ENCODE assay signal across 8 mouse cellular contexts in the genomic region with DNA sequence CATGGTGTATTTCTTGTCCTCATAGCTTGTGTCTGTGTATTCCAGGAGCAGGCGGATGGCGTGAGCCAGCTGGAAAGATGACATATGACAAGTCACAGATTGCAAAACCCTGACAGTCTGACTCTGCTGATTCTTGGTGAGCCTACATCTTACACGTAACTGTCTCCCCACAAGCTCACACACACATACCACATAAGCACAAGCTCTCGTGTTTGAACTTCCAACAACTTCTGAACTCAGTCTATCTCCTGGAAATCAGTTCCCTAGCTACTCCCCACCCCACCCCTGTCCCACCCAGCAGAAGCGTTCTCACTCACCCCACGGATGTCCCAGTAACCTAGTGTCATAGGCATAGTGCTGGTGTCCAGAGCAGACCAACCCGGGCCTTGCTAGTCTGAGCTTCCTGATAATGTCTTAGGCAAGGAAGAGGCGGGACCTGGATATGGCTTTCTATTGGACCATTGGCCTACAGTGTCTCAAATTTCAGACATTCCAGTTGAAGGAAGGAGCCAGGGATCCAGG. TPM values are rescaled to one million over a fixed set of nuclear protein-coding genes. Genes with fewer than 3 reads are reported as not detected.
DNase-seq lines count a peak whose midpoint lies in the region; ATAC-seq lines count a peak whose summit lies in the region.

A gene (minus strand): TSS at position 413 of the 522 bp plus-strand sequence.

- no peak within 1 kb of the TSS for H3K9ac ChIP-seq in midbrain, embryonic 15.5 days
- no peak within 1 kb of the TSS for H3K9ac ChIP-seq in midbrain, embryonic 16.5 days (ENCODE audit: low read depth, low read length)
- H3K9ac ChIP-seq in embryonic facial prominence, embryonic 13.5 days, result no peak within 1 kb of the TSS
- H3K9ac ChIP-seq in stomach, embryonic 14.5 days (replicated peaks; ENCODE audit: low read depth, low read length), result 0 out of 2 replicates have a peak within 1 kb of the TSS, but pooled peaks have one; percentile 0

- peak; percentile 48 for DNase-seq in heart, postnatal 25 days (ENCODE audit: low spot score)
- DNase-seq in liver, result peak; percentile 7
- DNase-seq in cerebellum, adult 11-12 months, result no peak

- H3K27me3 ChIP-seq in midbrain, embryonic 15.5 days (replicated peaks), result no peaks in the 10 kb centered on the region
- no peaks in the 10 kb centered on the region for H3K27me3 ChIP-seq in midbrain, embryonic 16.5 days (ENCODE audit: control insufficient read depth, insufficient read depth, low read depth, low read length)
- H3K27me3 ChIP-seq in embryonic facial prominence, embryonic 13.5 days, result no peaks in the 10 kb centered on the region
- no peaks in the 10 kb centered on the region for H3K27me3 ChIP-seq in stomach, embryonic 14.5 days (ENCODE audit: control insufficient read depth, insufficient read depth, low read length)

- H3K27ac ChIP-seq in midbrain, embryonic 15.5 days, result no peak within 1 kb of the TSS
- no peak within 1 kb of the TSS for H3K27ac ChIP-seq in midbrain, embryonic 16.5 days (ENCODE audit: low read length)
- peak within 1 kb of the TSS; percentile 11; the same call in 1 of the 2 replicates for H3K27ac ChIP-seq in embryonic facial prominence, embryonic 13.5 days
- H3K27ac ChIP-seq in stomach, embryonic 14.5 days (ENCODE audit: low read length), result peak within 1 kb of the TSS; percentile 56; the same call in 1 of the 2 replicates

- H3K4me1 ChIP-seq in midbrain, embryonic 15.5 days, result no peaks in the 10 kb centered on the region
- no peaks in the 10 kb centered on the region for H3K4me1 ChIP-seq in midbrain, embryonic 16.5 days (ENCODE audit: control insufficient read depth, insufficient read depth, low read length)
- H3K4me1 ChIP-seq in embryonic facial prominence, embryonic 13.5 days, result peaks cover 12% of the 10 kb centered on the region; the same call in 1 of the 2 replicates
- H3K4me1 ChIP-seq in stomach, embryonic 14.5 days (ENCODE audit: control insufficient read depth, insufficient read depth, low read length), result peaks cover 14% of the 10 kb centered on the region

- ATAC-seq in midbrain, embryonic 15.5 days (replicated peaks), result no peak
- ATAC-seq in midbrain, embryonic 16.5 days, result no peak
- peak; percentile 59; the same call in 1 of the 2 replicates for ATAC-seq in embryonic facial prominence, embryonic 13.5 days (ENCODE audit: insufficient number of reproducible peaks, insufficient read depth, low FRiP score, low TSS enrichment, low read depth)
- ATAC-seq in stomach, embryonic 14.5 days (ENCODE audit: insufficient number of reproducible peaks, insufficient read depth, low FRiP score, low read depth), result peak; percentile 91
- no peak for ATAC-seq in monocyte, adult 5-6 weeks (replicated peaks; ENCODE audit: insufficient number of reproducible peaks, low FRiP score, low TSS enrichment, poor library complexity, severe bottlenecking)

- H3K4me3 ChIP-seq in midbrain, embryonic 15.5 days, result no peak within 1 kb of the TSS
- no peak within 1 kb of the TSS for H3K4me3 ChIP-seq in midbrain, embryonic 16.5 days (ENCODE audit: low read depth, low read length)
- H3K4me3 ChIP-seq in embryonic facial prominence, embryonic 13.5 days, result peak within 1 kb of the TSS; percentile 23
- H3K4me3 ChIP-seq in stomach, embryonic 14.5 days (ENCODE audit: low read depth, low read length), result peak within 1 kb of the TSS; percentile 22

- no peak within 1 kb of the TSS for H3K4me2 ChIP-seq in midbrain, embryonic 15.5 days
- no peak within 1 kb of the TSS for H3K4me2 ChIP-seq in midbrain, embryonic 16.5 days (ENCODE audit: low read length)
- H3K4me2 ChIP-seq in embryonic facial prominence, embryonic 13.5 days, result peak within 1 kb of the TSS; percentile 45
- H3K4me2 ChIP-seq in stomach, embryonic 14.5 days (replicated peaks; ENCODE audit: low read depth, low read length), result peak within 1 kb of the TSS; percentile 35

- H3K36me3 ChIP-seq in midbrain, embryonic 15.5 days (replicated peaks), result no peaks in the 10 kb centered on the region
- H3K36me3 ChIP-seq in midbrain, embryonic 16.5 days (ENCODE audit: control insufficient read depth, insufficient read depth, low read length), result no peaks in the 10 kb centered on the region
- no peaks in the 10 kb centered on the region for H3K36me3 ChIP-seq in embryonic facial prominence, embryonic 13.5 days
- H3K36me3 ChIP-seq in stomach, embryonic 14.5 days (ENCODE audit: control insufficient read depth, insufficient read depth, low read length), result no peaks in the 10 kb centered on the region

- no peaks in the 10 kb centered on the region for H3K9me3 ChIP-seq in midbrain, embryonic 15.5 days
- no peaks in the 10 kb centered on the region for H3K9me3 ChIP-seq in midbrain, embryonic 16.5 days (replicated peaks; ENCODE audit: control insufficient read depth, low read length, poor library complexity, severe bottlenecking)
- no peaks in the 10 kb centered on the region for H3K9me3 ChIP-seq in embryonic facial prominence, embryonic 13.5 days
- no peaks in the 10 kb centered on the region for H3K9me3 ChIP-seq in stomach, embryonic 14.5 days (ENCODE audit: control insufficient read depth, low read depth, low read length)

- WGBS in midbrain, embryonic 15.5 days, result 63% methylated on average over 8 of the region's 8 CpGs
- 65% methylated on average over 8 of the region's 8 CpGs for WGBS in midbrain, embryonic 16.5 days
- WGBS in embryonic facial prominence, embryonic 13.5 days, result 51% methylated on average over 8 of the region's 8 CpGs
- WGBS in stomach, embryonic 14.5 days, result 21% methylated on average over 8 of the region's 8 CpGs

- intact Hi-C loops in heart, postnatal 25 days (cut with DNase I), result no loop called here

RNA-seq across cellular contexts. Expression of the gene that starts here (rescaled TPM):
- polyA plus RNA-seq in midbrain, embryonic 15.5 days (2015; fragmentation: Nextera tagmentation; extraction: Ambion mirVana), result 11.0 and 11.5 TPM in 2 replicates
- 6.5 and 7.7 TPM in 2 replicates for polyA plus RNA-seq in midbrain, embryonic 16.5 days (2015; fragmentation: Nextera tagmentation; extraction: Ambion mirVana)
- polyA plus RNA-seq in embryonic facial prominence, embryonic 13.5 days (2015; fragmentation: Nextera tagmentation; extraction: Ambion mirVana), result 42.0 and 46.6 TPM in 2 replicates
- total RNA-seq in heart, postnatal 25 days (2021), result 100 to 1,000 TPM; 137 to 156 TPM
- 169 TPM in 2 replicates for polyA plus RNA-seq in stomach, embryonic 14.5 days (2014; fragmentation: Nextera tagmentation; extraction: Ambion mirVana)
- total RNA-seq in monocyte, adult 5-6 weeks (2017), result not detected in 3 replicates

Comparison
In these comparisons a context has a peak if more than half of its experiments do, and no peak if none do; other contexts are left out.
1. RNA of the gene that starts here (total RNA-seq): 137 to 156 TPM in heart, postnatal 25 days; not detected in monocyte, adult 5-6 weeks; every median in the first group is over 100 times any median in the second.
2. ATAC-seq: peak in embryonic facial prominence, embryonic 13.5 days (single experiment) and stomach, embryonic 14.5 days (single experiment); none in midbrain, embryonic 15.5 days (single experiment), midbrain, embryonic 16.5 days (single experiment) and monocyte, adult 5-6 weeks (single experiment).
3. H3K27ac ChIP-seq: peak in embryonic facial prominence, embryonic 13.5 days (single experiment) and stomach, embryonic 14.5 days (single experiment); none in midbrain, embryonic 15.5 days (single experiment) and midbrain, embryonic 16.5 days (single experiment).
4. H3K4me2 ChIP-seq: peak in embryonic facial prominence, embryonic 13.5 days (single experiment) and stomach, embryonic 14.5 days (single experiment); none in midbrain, embryonic 15.5 days (single experiment) and midbrain, embryonic 16.5 days (single experiment).
5. H3K4me3 ChIP-seq: peak in embryonic facial prominence, embryonic 13.5 days (single experiment) and stomach, embryonic 14.5 days (single experiment); none in midbrain, embryonic 15.5 days (single experiment) and midbrain, embryonic 16.5 days (single experiment).